Mouse (Mus musculus) neural tube, embryonic 11.5 days (tissue): Measurements from ENCODE around the gene Cd5. TPM values are rescaled to one million over a fixed set of nuclear protein-coding genes. Genes with fewer than 3 reads are reported as not detected.

Experiments used
- ATAC-seq: fragments of 200-750 bp; cut with Nextera tagmentation; 2 replicates; pipeline ENCODE4 v1.8.0; 2017; ENCODE audit warnings: moderate number of reproducible peaks, mild to moderate bottlenecking, moderate TSS enrichment, moderate library complexity; ENCODE audit not compliant: insufficient read depth, low FRiP score, low TSS enrichment
- DNase-seq: peaks from one replicate; pipeline ENCODE4 v3.0.0-alpha.2; 2015; ENCODE audit warnings: low spot score
- H3K27ac ChIP-seq: fragments of 300-500 bp; sonication (generic); 2 replicates; pipeline ENCODE4 v1.5.1; 2014; ENCODE audit warnings: low read depth, mild to moderate bottlenecking, low read length
- H3K27me3 ChIP-seq: fragments of 300-500 bp; sonication (generic); 2 replicates; pipeline ENCODE4 v1.6.1; 2014; ENCODE audit warnings: mild to moderate bottlenecking, low read length, mixed read lengths; ENCODE audit not compliant: control insufficient read depth, insufficient read depth
- H3K36me3 ChIP-seq: fragments of 300-500 bp; sonication (generic); 2 replicates; pipeline ENCODE4 v1.6.1; 2014; ENCODE audit warnings: mild to moderate bottlenecking, low read length, moderate library complexity, mixed read lengths; ENCODE audit not compliant: control insufficient read depth, insufficient read depth
- H3K4me1 ChIP-seq: fragments of 300-500 bp; sonication (generic); 2 replicates; pipeline ENCODE4 v1.6.1; 2014; ENCODE audit warnings: low read length, mixed read lengths; ENCODE audit not compliant: control insufficient read depth, insufficient read depth
- H3K4me2 ChIP-seq: fragments of 300-500 bp; sonication (generic); 2 replicates; pipeline ENCODE4 v1.6.1; 2014; ENCODE audit warnings: low read depth, mild to moderate bottlenecking, moderate library complexity
- H3K4me3 ChIP-seq: fragments of 300-500 bp; sonication (generic); 2 replicates; pipeline ENCODE4 v1.5.1; 2014; ENCODE audit warnings: low read depth, low read length
- H3K9ac ChIP-seq: fragments of 300-500 bp; sonication (generic); 2 replicates; pipeline ENCODE4 v1.6.1; 2014; ENCODE audit warnings: mild to moderate bottlenecking, low read length
- H3K9me3 ChIP-seq: fragments of 300-500 bp; sonication (generic); 2 replicates; pipeline ENCODE4 v1.6.1; 2016; ENCODE audit warnings: low read length; ENCODE audit not compliant: control insufficient read depth
- WGBS: fragments of 180-500 bp; shearing (Covaris S2); extraction: QIAGEN DNeasy Blood & Tissue Kit; methylation state at CpG from one replicate; pipeline ENCODE4 v1.1.7; 2014; 5-methylcytosine and 5-hydroxymethylcytosine counted together
- polyA plus RNA-seq: library from polyadenylated mRNA; unstranded; fragments of >200 nt; fragmentation: Nextera tagmentation; extraction: Ambion mirVana; gene quantifications from 2 replicates; pipeline ENCODE4 v1.2.1, GENCODE M21; 2014

The Cd5 gene
- polyA plus RNA-seq, 1 experiment from 2014 or later, result 0.24 TPM

DNA sequence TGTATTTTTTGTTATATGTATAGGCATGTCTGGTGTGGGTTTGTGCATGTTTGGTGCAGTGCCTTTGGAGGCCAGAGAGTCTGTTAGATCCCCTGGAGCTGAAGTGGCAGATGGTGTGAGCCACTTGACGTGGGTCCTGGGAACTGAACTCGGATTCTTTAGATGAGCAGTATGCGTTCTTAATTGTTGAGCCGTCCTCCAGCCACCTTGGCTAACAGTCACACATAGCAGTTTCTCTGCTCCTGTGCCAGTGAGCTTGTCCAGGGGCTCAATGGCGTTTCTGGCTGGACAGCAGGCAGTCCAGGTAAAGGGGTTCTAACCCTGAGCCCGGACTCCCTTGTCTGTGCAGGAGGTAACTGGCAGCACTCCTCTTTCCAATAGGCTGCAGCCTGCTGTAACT is 29.9 kb downstream of the Cd5 start:
- Histone ChIP-seq H3K4me1 (0 out of 2 replicates have a peak, but pooled peaks cover 2% of the 10 kb centered on the region), H3K27ac (no peak overlapping the region), H3K9ac (no peak overlapping the region), H3K36me3 (peaks cover 18% of the 10 kb centered on the region), H3K4me2 (no peak overlapping the region), H3K4me3 (no peak overlapping the region), H3K9me3 (no peaks in the 10 kb centered on the region), H3K27me3 (no peaks in the 10 kb centered on the region)
- ATAC-seq, result no peak; the same call in 1 of the 2 replicates
- no peak for DNase-seq
- 65% methylated on average over 6 of the region's 6 CpGs for WGBS

DNA sequence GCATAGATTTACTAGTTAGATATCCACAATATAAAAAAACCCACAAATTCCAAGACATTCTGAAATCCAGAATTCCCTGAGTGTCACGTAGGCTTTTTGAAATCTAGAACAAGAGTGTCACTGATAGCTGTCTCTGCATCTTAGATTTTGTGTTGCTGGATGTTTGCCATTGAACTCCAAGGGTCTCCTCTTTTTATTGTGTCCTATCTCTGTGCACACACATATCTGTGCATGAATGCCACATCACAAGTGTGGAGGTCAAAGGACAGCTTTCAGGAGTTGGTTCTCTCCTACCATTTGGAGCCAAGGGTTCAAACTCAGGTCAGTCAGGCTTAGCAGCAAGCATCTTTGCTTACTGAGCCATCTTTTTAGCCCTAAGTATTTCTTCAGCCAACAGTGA is 30.9 kb downstream of the Cd5 start:
- no peak overlapping the region for H3K4me2 ChIP-seq
- ATAC-seq (no peak), DNase-seq (no peak)
- H3K27me3 ChIP-seq, result no peaks in the 10 kb centered on the region
- H3K36me3 ChIP-seq, result peaks cover 17% of the 10 kb centered on the region
- no peak overlapping the region for H3K4me3 ChIP-seq
- no peak overlapping the region for H3K9ac ChIP-seq
- 0 out of 2 replicates have a peak, but pooled peaks cover 2% of the 10 kb centered on the region for H3K4me1 ChIP-seq
- WGBS, result 89% methylated on average over 1 of the region's 1 CpGs
- H3K9me3 ChIP-seq, result no peaks in the 10 kb centered on the region
- no peak overlapping the region for H3K27ac ChIP-seq

DNA sequence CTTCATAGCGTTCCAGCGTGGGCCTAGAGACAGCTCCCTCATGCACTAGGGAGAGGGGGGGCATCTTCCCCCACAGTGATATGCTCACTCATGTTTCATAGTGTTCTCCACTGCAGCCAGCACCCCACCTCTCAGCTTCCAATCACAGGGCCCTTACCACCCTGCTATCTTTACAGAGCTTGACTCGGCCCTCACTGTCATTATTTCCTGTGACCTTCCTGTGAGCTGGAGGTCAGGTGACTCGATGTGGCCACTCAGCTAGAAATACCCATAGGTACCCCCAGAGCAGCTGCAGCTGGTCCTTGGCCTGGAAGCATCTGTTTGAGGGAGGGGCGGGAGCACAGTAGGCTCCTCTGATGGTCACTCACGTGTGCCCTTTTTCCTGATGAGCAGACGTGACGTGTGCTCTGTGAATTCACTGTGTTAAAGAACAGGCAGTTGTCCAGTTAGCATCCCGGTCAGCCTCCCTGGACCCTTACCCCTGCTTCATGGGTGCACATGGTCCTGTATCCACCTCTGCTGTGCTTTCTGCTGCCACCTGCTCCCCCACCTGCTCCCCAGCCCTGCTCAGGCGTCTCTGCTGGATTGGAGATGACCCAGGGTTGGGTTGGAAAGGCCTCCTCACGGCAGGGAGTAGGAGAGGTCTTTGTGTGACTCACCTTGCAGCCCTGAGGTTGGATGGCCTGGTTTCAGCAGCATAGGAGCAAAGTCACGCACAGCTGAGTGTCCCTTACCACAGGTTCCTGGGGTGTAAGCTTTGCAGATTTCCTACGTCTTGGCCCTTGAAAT is 31.5 kb downstream of the Cd5 start:
- H3K9me3 ChIP-seq, result no peaks in the 10 kb centered on the region
- H3K4me1 ChIP-seq, result 0 out of 2 replicates have a peak, but pooled peaks cover 2% of the 10 kb centered on the region
- H3K4me3 ChIP-seq, result no peak overlapping the region
- H3K9ac ChIP-seq, result no peak overlapping the region
- no peak overlapping the region for H3K4me2 ChIP-seq
- DNase-seq (no peak), ATAC-seq (no peak)
- peaks cover 11% of the 10 kb centered on the region for H3K36me3 ChIP-seq
- H3K27me3 ChIP-seq, result no peaks in the 10 kb centered on the region
- WGBS, result 82% methylated on average over 13 of the region's 13 CpGs
- H3K27ac ChIP-seq, result no peak overlapping the region

DNA sequence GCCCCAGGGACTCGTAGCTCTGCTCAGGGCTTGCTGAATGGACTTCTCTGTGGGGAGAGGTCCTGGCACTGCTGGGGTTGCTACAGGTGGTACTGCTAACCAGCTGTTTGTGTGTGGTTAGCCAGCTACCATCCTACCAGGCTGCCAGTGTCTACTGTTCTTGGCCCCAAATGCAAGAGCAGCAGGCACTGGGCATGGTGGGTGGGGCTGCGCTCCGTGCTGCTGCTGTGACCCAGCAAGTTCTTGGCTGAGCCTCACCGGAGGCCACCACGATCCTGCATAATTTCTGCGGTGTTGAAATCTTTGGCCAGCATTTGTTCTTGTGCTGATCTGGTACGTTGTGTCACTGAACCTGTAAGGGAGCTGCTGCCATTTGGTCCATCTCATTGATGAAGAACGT is 35.3 kb downstream of the Cd5 start:
- no peaks in the 10 kb centered on the region for H3K27me3 ChIP-seq
- WGBS, result 92% methylated on average over 8 of the region's 8 CpGs

DNA sequence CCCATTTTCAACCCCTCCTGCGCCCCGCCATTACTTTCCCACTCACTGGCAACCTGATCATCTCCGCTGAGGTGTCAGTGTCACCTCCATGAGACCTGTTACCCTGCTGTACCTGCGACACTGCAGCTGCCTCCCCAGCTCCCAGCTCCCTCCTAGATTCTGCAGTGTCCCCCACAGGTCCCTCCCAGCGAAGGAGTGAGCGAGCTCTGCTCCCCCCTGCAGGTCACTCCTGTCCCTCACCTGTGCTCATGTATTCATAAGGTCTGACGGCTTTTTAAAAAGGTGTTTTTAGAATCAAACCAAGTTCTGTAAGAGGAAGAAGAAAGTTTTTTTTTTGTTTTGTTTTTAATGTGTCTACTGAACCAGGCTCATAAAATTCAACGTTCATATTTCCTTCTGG is 36.7 kb downstream of the Cd5 start:
- Histone ChIP-seq H3K4me3 (no peak overlapping the region), H3K27ac (no peak overlapping the region), H3K4me2 (no peak overlapping the region), H3K4me1 (peaks cover 8% of the 10 kb centered on the region), H3K27me3 (no peaks in the 10 kb centered on the region), H3K9ac (no peak overlapping the region), H3K9me3 (no peaks in the 10 kb centered on the region), H3K36me3 (no peaks in the 10 kb centered on the region)
- 77% methylated on average over 8 of the region's 8 CpGs for WGBS
- ATAC-seq (no peak), DNase-seq (no peak)

More for the DNA sequence above, 35.3 kb downstream of the Cd5 start:
- H3K36me3 ChIP-seq, result no peaks in the 10 kb centered on the region
- H3K27ac ChIP-seq, result no peak overlapping the region
- no peak overlapping the region for H3K4me3 ChIP-seq
- ATAC-seq (no peak), DNase-seq (no peak)
- H3K4me1 ChIP-seq, result peaks cover 8% of the 10 kb centered on the region
- no peaks in the 10 kb centered on the region for H3K9me3 ChIP-seq
- no peak overlapping the region for H3K4me2 ChIP-seq
- no peak overlapping the region for H3K9ac ChIP-seq

DNA sequence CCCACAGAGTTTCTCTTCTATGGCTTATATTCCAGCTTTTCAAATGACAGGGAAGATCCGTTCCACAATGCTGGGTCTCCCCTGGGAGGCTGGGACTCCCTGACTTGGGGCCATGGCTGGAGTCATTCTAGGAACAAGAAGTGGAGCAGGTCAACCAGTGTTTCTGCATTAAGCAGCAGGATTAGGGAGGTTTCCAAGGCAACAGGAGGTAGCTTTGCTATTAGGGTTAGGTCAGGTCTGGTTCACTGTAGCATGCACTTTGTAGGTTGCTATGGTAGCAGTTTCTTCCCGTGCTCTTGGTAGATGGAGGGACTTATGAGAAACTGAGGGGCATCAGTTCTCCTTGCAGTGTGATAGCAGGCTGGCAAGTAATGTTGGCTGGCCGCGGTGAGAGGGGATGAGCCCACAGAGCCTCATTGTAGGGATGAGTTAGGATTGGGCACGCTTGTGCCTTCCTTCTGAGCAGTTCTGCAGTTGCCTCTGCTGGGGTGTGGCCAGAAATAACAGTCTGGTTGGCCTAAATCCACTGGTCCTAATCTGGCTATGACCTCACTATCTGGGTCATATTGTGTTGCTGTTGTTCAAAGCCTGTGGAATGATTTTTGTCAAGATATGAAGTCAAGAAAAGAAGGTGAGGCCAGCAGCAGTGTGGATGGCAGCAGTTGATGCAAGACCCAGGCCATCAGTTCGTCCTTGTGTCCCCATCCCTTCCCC is 37.6 kb downstream of the Cd5 start:
- 71% methylated on average over 6 of the region's 6 CpGs for WGBS
- H3K27me3 ChIP-seq, result no peaks in the 10 kb centered on the region

DNA sequence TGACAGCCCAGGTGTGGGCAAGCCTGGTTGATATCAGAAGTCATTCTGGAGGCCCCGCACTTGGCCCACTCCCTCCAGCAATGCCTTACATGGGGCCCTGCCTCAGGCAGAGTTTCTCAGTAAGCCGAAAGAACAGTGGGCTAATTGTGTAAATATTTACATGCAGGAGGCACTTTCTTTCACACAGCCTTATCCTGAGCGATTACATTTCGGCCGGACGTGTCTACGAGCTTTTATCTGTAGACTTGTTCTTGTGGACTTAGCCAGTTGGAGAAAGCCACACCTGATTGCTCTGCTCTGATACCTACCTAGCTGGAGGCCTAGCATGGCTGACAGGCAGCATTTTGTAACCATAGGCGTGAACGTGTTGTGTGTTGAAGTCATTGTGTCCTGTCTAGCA is 39.0 kb downstream of the Cd5 start:
- H3K27me3 ChIP-seq, result no peaks in the 10 kb centered on the region
- WGBS, result 84% methylated on average over 9 of the region's 9 CpGs
- H3K9me3 ChIP-seq, result no peaks in the 10 kb centered on the region
- no peak overlapping the region for H3K27ac ChIP-seq
- H3K4me2 ChIP-seq, result no peak overlapping the region
- ATAC-seq (no peak), DNase-seq (no peak)
- no peak overlapping the region for H3K9ac ChIP-seq
- H3K4me1 ChIP-seq, result peaks cover 14% of the 10 kb centered on the region
- no peaks in the 10 kb centered on the region for H3K36me3 ChIP-seq
- no peak overlapping the region for H3K4me3 ChIP-seq

More for the DNA sequence above, 37.6 kb downstream of the Cd5 start:
- Histone ChIP-seq H3K4me2 (no peak overlapping the region), H3K9ac (no peak overlapping the region), H3K36me3 (no peaks in the 10 kb centered on the region), H3K4me3 (no peak overlapping the region), H3K4me1 (peaks cover 8% of the 10 kb centered on the region), H3K9me3 (no peaks in the 10 kb centered on the region), H3K27ac (no peak overlapping the region)
- no peak for ATAC-seq
- no peak for DNase-seq

DNA sequence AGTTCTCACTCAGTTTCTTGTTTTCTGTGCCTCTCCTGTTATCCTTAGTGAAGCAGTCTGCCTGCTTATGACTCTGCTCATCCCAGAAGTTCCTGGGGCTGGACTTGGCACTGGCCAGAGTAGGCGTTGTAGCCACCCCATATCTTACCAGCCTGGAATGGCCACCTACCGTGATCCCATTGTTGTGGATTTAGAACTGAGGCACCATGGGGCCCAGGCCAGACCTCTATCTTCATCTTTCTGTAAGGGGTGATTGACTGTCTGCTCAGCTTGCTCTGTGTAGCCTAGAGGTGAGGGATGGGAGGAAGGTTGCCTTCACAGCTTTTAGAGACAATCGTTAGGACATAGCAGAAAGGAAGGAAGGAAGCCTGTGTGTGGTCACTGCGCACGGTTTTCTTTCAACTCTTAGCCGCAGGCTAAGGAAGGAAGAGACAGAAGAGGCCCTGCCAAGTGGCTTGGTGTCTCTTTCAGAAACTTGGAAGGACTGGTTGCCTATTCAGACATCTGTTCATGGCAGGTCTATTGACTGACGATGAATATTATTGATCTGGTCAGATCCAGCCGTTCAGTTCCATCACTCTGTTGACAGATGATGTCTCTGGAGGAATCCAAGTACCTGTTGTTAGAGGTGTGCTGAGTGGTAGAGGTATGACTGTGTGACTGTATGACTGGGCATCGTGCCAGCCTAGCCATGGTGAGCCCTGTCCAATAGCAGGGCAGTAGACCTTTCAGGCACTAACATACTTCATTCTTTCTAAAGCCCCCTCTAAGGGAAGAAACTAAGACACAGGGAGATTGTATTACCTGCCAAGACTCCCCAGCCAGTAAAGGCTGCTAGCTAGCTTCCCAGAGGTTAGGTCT is 40.4 kb downstream of the Cd5 start:
- no peaks in the 10 kb centered on the region for H3K9me3 ChIP-seq
- no peak overlapping the region for H3K9ac ChIP-seq
- no peaks in the 10 kb centered on the region for H3K36me3 ChIP-seq
- 73% methylated on average over 9 of the region's 9 CpGs for WGBS
- no peak overlapping the region for H3K27ac ChIP-seq
- no peaks in the 10 kb centered on the region for H3K27me3 ChIP-seq
- H3K4me2 ChIP-seq, result no peak overlapping the region
- no peak overlapping the region for H3K4me3 ChIP-seq
- peaks cover 14% of the 10 kb centered on the region for H3K4me1 ChIP-seq
- ATAC-seq (no peak), DNase-seq (no peak)
